Mouse (Mus musculus) G1E (cell line): Measurements from ENCODE around the gene Txn1.

ENCODE experiments used
- CTCF ChIP-seq: IDR thresholded peaks from 2 replicates; pipeline ENCODE4 v1.5.1; 2012; ENCODE audit warnings: low read depth, low read length, inconsistent platforms, mixed read lengths
- GATA1 ChIP-seq: IDR thresholded peaks from 2 replicates; pipeline ENCODE4 v1.6.1; 2012; ENCODE audit warnings: borderline replicate concordance, low read length, inconsistent platforms, mixed read lengths

DNA sequence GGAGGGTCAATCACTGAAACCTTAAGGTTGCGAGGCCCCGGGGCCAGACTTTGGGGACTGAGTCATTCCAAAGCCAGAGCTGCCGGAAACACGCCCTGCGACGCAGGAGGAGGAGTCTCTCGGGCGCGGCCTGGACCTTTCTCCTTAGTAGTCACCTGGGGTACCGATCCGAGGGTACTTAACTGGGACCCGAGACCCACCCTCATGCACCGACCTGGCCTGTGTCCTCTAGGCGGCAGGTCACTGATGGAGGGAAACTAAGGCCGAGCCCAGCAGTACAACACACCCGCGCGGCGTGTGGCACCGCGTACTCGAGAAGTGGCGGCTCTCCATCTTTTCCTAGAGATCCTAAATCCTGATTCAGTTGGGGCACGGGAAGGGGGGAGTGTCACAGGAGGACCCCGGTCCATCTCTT, 660 bp downstream of the Txn1 start:
- TF ChIP-seq CTCF (no peak), GATA1 (no peak)
